Mouse (Mus musculus) gastrocnemius, postnatal 25 days (tissue): Measurements from ENCODE around the gene Rnaseh2a. TPM values are rescaled to one million over a fixed set of nuclear protein-coding genes. Genes with fewer than 3 reads are reported as not detected.
"Not testable (repeated sequence)": the region's sequence is repeated elsewhere in the genome, so short reads cannot be mapped to it uniquely, and the experiment has no call there.

ENCODE experiments used
- DNase-seq: peaks from one replicate; pipeline ENCODE4 v3.0.0; 2022
- total RNA-seq, 2 experiments: library from RNA; stranded (reverse); gene quantifications; 1 replicate in 1 of 2; 2 replicates in 1 of 2; pipeline ENCODE4 v1.2.3; 2021

The Rnaseh2a gene
- total RNA-seq, 2 experiments from 2014 or later = 22.2 to 24.7 TPM

- no peak for DNase-seq
Measured at GRCm38 (mm10) chr8:84934860-84935259, 34.7 kb downstream of the Rnaseh2a start.

- DNase-seq = no peak
Measured at GRCm38 (mm10) chr8:84933767-84934559, 35.6 kb downstream of the Rnaseh2a start.

- DNase-seq = no peak
Measured at GRCm38 (mm10) chr8:84930582-84930981, 39.0 kb downstream of the Rnaseh2a start.

- peak; percentile 39 for DNase-seq
Measured at GRCm38 (mm10) chr8:84928456-84929306, 40.9 kb downstream of the Rnaseh2a start.

- no peak for DNase-seq
Measured at GRCm38 (mm10) chr8:84927513-84927912, 42.1 kb downstream of the Rnaseh2a start.

GRCm38 (mm10) chr8:84925557-84925956 is 44.0 kb downstream of the Rnaseh2a start:
- DNase-seq = no peak

- no peak for DNase-seq
Measured at GRCm38 (mm10) chr8:84921596-84921995, 48.0 kb downstream of the Rnaseh2a start.

- no peak for DNase-seq
Measured at GRCm38 (mm10) chr8:84918646-84919045, 50.9 kb downstream of the Rnaseh2a start.

- no peak for DNase-seq
Measured at GRCm38 (mm10) chr8:84917781-84918180, 51.8 kb downstream of the Rnaseh2a start.

GRCm38 (mm10) chr8:84915269-84915668 is 54.3 kb downstream of the Rnaseh2a start:
- no peak for DNase-seq

GRCm38 (mm10) chr8:84913960-84914359 is 55.6 kb downstream of the Rnaseh2a start:
- no peak for DNase-seq

GRCm38 (mm10) chr8:84913502-84913900 is 56.1 kb downstream of the Rnaseh2a start:
- no peak for DNase-seq

GRCm38 (mm10) chr8:84912895-84913501 is 56.6 kb downstream of the Rnaseh2a start:
- peak; percentile 27 for DNase-seq

GRCm38 (mm10) chr8:84912391-84912790 is 57.2 kb downstream of the Rnaseh2a start:
- no peak for DNase-seq

- no peak for DNase-seq
Measured at GRCm38 (mm10) chr8:84911854-84912253, 57.7 kb downstream of the Rnaseh2a start.

GRCm38 (mm10) chr8:84910551-84910950 is 59.0 kb downstream of the Rnaseh2a start:
- DNase-seq = no peak

- DNase-seq = no peak
Measured at GRCm38 (mm10) chr8:84909949-84910348, 59.6 kb downstream of the Rnaseh2a start.

- DNase-seq = no peak
Measured at GRCm38 (mm10) chr8:84909162-84909767, 60.3 kb downstream of the Rnaseh2a start.

GRCm38 (mm10) chr8:84908421-84909161 is 61.0 kb downstream of the Rnaseh2a start, which contains the start of gene Dnase2a:
TSS of gene Dnase2a (plus strand) at chr8:84908560.
- peak; percentile 96 for DNase-seq

GRCm38 (mm10) chr8:84907979-84908378 is 61.6 kb downstream of the Rnaseh2a start:
- DNase-seq = not testable (repeated sequence)

GRCm38 (mm10) chr8:84907493-84907892 is 62.1 kb downstream of the Rnaseh2a start:
- no peak for DNase-seq
